Mouse (Mus musculus) c-Kit-positive CD71-negative TER-119-negative erythroid progenitor cells, embryonic 14.5 days (primary cell): ENCODE results near the gene Bpifb6.

ENCODE experiments used
- DNase-seq: peaks from one replicate; pipeline ENCODE4 v3.0.0-alpha.2; 2013; ENCODE audit warnings: low read depth

Bpifb6 gene

GRCm38 (mm10) chr2:153900088-153900487 lies at the start of gene Bpifb6:
Gene Bpifb6 (plus strand): TSS chr2:153900388.
- DNase-seq, result no peak

DNA sequence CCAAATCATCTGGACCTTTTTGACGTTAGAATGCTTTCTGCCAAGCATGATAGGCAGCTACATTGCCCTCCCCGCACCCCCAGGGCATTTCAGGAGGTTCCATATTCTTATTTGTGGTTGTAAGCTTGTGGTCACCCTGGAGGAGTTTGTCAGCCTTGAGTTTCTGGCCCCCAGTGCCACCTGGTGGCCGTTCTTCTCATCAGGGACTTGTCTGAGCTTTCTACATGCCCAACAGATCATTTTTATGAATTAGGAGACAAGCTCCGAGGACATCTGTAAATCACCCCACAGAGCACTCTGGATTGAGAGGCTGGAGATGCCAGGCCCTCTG lies 49.2 kb upstream of the Bpifb6 start:
- peak; percentile 44 for DNase-seq

DNA sequence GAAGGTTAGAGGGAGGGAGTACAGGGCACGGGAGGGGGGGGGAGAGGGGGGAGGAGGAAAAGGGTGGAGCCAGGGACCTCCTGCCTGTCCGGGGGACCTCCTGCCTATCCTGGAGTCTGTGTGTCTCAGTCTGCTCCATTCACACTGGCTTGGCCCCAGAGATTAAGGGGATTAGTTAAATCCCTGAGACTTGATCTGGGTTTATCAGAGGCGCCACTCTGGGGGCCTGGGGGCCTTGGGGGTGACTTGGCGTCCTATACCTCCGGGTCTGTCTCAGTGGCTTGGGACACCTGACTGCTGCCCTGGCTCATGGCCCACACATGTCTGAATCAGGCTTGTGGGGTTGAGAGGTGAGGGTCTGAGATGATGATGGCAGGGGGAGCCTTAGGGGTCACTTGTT lies 46.6 kb upstream of the Bpifb6 start:
- DNase-seq, result no peak

- no peak for DNase-seq
Observed at GRCm38 (mm10) chr2:153859581-153859980, 40.6 kb upstream of the Bpifb6 start.

DNA sequence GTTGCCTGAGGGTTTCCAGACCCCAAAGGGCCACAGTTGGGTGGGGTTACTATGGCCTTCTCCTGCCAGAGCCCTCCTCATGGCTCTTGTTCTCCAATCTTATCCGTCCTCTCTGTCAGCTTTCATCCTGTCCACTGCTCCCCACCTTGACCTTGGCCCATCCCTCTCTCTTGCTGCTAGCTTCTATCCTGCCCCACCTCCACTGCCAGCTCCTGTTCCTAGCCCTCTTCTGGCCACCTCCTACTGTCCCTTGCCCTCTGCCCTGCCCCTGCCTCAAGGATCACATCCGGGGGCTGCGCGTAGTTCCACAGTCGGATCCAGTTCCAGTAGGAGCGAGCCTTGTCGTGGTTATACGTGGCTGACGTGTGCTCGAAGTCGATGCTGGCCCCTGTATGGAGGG lies 39.9 kb upstream of the Bpifb6 start:
- no peak for DNase-seq

GRCm38 (mm10) chr2:153860715-153861114 lies 39.5 kb upstream of the Bpifb6 start:
- DNase-seq, result no peak

- no peak for DNase-seq
Observed at GRCm38 (mm10) chr2:153861960-153862359, 38.2 kb upstream of the Bpifb6 start.

- DNase-seq, result no peak
Observed at GRCm38 (mm10) chr2:153870984-153871383, 29.2 kb upstream of the Bpifb6 start, which contains the start of gene Sun5. Gene Sun5 (minus strand): TSS chr2:153871084.

GRCm38 (mm10) chr2:153874745-153875144 lies 25.4 kb upstream of the Bpifb6 start, which contains the start of gene Bpifb2:
Gene Bpifb2 (plus strand): TSS chr2:153875045.
- DNase-seq, result no peak

- no peak for DNase-seq
Observed at GRCm38 (mm10) chr2:153899111-153899510, 1.1 kb upstream of the Bpifb6 start.

GRCm38 (mm10) chr2:153902726-153903125 lies 2.5 kb downstream of the Bpifb6 start:
- no peak for DNase-seq

- no peak for DNase-seq
Observed at GRCm38 (mm10) chr2:153906626-153907025, 6.4 kb downstream of the Bpifb6 start.

DNA sequence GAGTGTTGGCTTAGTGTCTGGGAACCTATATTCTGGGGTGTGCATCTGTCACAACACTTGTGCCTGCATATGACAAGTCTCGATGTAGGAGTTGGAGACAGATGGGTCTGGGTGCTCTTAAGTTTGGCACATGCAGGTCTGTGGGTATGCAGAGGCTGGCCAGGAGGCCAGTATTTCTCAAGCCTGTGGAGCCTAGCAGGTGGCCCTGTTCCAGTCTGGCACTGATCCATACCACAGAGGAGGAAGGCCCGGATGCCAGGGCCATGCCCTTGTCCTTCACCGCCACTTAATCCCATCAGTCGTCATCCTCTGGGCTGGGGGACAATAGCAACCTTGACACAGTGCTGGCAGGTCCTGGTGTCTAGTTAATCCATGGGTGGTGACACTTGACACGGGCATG lies 14.0 kb downstream of the Bpifb6 start:
- no peak for DNase-seq

DNA sequence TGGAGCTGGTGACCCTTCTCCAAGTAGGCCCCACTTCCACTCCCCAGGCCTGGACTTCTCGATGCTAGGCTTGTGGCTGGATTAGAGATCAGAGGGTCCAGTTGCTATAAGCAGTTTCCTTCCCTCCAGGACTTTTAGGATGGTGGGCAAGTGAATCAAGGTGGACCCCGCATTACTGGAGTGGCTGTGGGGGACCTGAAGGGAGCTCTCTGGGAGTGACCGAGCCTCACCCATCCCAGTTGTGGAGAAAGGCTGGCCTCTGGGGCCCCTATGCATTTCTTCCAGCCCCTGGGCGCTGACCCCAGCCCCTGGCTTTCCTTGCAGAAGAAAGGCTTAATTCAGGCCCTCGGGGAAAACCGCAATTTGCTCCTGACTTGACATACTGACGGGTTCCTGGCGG lies 17.7 kb downstream of the Bpifb6 start, which contains the start of gene Bpifb3:
Gene Bpifb3 (plus strand): TSS at position 301 of the 400 bp plus-strand sequence.
- no peak for DNase-seq

GRCm38 (mm10) chr2:153921246-153921645 lies 21.1 kb downstream of the Bpifb6 start:
- DNase-seq, result no peak

DNA sequence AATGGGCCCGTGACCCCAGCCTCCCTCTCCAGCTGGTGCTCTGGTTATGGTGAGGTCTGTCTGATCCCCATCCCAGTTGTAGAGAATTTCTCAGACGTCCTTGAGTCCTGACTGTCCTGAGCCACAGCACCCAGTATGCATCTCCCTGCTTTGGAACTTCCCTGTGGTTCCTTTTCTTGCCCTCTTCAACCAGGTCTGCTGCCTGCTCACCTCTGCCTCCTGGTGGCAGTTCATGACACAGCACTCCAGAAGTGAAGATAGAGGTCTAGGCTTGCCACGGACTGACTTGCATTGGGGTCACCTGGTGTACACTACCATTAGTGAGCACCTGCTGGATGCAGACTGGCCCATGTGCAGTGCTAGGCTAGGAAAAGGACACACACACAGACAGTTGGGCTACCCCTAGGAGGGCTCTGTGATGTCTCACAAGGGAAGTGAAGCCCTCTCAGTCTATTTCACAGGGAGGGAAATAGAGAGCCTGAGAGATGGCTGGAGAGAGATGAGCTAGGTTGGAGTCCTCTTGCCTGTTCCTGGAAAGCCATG lies 29.8 kb downstream of the Bpifb6 start:
- peak; percentile 38 for DNase-seq

DNA sequence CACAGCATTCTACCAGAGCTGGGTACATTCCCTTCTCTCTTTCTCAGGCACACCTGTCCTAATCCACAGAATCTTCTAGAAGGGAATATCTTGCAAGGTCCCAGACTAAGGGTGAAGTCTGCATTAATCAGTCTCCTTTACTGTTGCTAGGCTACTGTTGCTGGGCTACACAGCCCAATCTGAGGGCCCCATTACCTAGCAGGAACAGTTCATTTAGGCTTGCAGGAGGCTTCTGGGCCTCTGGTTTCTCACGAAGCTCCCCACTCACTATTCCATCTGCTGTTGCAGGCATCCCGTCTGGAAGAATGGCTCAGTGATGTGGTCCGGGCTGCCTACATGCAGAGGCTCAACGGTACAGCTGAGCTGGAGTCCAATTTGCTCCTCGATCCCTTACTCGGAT lies 30.9 kb downstream of the Bpifb6 start:
- DNase-seq, result no peak

GRCm38 (mm10) chr2:153933311-153933710 lies 33.1 kb downstream of the Bpifb6 start:
- DNase-seq, result no peak

DNA sequence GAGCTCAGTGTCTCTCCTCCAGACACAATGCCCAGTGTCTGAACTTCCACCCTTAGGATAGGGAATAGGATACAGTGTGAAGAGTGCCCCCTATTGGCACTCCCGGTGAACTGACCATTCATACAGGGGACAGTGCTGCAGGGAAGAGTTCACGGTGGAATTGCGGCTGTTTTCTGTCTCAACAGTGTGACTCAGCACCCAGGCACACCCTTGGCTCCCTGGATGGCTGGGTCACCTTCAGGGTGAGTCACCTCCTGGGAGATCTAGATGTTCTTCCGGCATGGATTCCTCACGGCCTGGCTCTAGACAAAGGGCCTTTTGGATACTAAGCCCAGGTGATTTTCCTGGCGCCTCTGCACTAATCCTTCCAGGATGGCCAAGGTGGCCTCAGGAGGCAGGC lies 35.2 kb downstream of the Bpifb6 start:
- DNase-seq, result no peak

DNA sequence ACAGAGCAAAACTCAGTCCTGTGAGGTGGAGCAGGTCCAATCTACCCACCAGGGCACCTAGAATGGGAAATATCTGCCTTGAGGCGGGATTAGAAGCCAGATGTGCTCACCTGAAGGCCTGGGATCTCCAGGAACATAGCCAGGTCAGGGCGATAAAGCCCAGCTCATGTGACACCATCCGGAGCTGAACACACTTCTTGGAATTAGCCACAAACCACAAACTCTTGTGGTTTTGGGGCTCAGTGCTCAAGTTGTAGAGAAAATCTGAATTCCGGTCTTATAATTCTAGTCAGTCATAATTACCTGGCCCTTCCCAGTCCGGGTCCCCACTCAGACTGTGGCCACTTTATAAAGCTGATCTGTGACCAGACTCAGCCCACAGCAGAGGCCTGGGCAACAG lies 37.7 kb downstream of the Bpifb6 start, which contains the start of gene Bpifb4:
Gene Bpifb4 (plus strand): TSS at position 370 of the 400 bp plus-strand sequence.
- DNase-seq, result no peak

- DNase-seq, result peak; percentile 48
Observed at GRCm38 (mm10) chr2:153943537-153943936, 43.3 kb downstream of the Bpifb6 start.

DNA sequence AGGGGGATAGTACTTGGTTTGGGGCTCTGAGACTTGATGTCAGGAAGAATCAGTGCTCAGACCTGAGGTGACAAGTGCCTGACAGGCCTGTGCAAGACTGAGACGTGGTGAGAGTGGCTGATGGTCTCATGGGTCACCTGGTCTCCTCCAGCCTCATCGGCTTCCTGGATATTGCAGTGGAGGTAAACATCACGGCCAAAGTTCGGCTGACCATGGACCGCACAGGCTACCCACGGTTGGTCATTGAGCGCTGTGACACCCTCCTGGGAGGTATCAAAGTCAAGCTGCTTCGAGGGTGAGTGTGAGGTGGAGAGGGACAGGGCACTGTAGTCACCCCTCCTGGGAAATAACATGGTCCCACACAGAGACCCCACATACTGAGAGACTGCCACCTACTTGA lies 44.4 kb downstream of the Bpifb6 start:
- no peak for DNase-seq

- DNase-seq, result peak; percentile 60
Observed at GRCm38 (mm10) chr2:153952897-153953296, 52.7 kb downstream of the Bpifb6 start.

GRCm38 (mm10) chr2:153953836-153954235 lies 53.6 kb downstream of the Bpifb6 start:
- peak; percentile 62 for DNase-seq
